Mouse (Mus musculus): ENCODE data around the gene Pkib.

DNA sequence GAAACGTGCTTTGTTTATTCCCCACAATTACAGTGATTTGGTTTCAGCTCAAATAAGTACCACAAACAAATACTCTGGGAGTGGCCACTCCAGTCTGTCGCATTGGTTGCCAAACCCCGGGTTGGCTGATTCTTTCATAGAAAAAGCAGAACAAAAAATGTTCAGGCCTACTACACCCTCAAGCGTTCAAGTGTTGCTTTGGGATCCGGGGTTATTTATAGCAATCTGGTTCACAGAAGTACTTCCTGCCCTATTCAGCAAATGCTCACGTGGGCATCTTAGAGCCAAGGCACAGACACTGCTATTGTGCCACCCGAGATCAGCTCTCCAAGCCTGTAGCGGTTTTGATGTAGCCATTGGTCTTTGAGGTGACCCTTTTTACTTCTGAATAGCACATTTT lies 95.9 kb downstream of the Pkib start:
- TF ChIP-seq CTCF (IDR thresholded peaks at IDR 0.05; ENCODE audit: extremely low read depth, insufficient read depth, insufficient read length, insufficient replicate concordance) (no peak), POLR2A (IDR thresholded peaks at IDR 0.05; ENCODE audit: low read depth, low read length) (no peak)

Data from spleen, adult 2 months (tissue).